Mouse (Mus musculus) cerebellum, adult 9-10 months (tissue): ENCODE measurements around the gene Chn2.

Experiments used
- DNase-seq: peaks from one replicate; pipeline ENCODE4 v3.0.0; 2022

The Chn2 gene

DNA sequence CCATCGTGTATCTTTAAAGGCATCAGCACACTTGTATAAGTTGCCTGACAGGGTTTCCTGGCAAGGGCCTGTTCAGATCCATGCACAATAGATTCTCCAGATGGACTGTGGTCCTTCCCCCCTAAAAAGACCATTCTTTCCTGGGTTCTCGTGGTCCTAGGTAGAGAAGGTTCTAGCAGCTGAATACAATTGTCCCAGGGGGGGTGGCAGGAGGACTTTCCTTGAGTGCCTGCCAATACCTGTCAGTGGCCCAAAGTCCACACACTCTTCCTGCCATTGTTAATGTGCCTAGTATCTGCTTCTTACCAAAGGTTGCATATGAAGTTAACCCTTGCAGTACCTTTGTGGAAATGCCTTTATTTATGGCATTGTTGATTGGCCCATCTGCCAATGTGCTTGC lies 257.9 kb downstream of the Chn2 start:
- no peak for DNase-seq

DNA sequence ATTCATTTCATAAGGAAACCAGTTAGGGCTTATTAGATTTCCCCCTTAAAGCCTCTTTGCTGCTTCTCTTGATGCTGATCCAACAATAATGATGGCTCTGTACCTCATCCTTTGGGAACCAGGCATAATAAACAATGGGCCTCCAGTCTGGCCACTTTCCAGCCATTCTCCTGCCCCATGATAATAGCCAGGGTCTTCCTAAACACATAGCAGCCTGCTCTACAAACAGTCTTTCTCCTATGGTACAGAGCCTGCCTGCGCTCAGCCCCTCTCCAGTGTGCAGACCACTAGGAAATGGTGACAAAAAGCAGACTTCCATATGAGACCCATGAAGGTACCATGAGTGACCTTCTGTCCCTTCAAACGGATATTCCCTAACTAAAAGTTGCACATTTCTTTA lies 260.1 kb downstream of the Chn2 start:
- no peak for DNase-seq

DNA sequence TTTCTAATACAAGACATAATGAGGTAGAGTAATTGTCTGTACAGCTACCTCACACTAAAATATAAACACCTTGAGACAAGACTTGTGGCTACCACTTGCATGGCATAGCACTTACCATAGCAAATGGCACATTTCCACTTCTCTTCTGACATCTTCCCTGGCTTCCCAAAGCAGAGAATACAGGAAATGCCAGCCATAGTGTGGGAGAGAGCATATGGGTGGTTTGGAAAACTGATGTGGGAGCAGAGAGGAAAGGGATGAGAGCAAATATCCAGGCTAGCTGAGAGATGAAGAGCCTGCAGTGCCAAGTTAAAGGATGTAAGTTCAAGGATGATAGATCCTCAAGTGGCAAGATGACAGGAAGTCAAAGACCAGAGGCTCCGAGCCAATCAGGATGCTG lies 266.4 kb downstream of the Chn2 start:
- no peak for DNase-seq

DNA sequence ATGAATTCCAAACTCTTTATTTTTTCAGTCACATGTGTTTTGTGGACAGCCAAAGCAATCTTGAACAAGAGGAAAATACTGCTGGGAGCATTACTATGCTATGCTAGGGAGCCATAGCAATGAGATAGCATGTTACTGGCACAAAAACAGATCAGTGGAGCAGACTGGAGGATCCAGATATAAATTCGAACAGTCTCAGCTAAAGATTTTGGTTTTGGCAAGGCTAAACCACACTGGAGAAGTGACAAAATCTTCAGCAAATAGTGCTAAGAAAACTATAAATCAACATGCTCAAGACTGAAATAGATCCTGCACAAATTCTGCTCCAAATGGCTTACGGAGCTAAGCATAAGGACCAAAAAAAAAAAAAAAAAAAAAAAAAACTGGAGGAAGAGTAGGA lies 273.7 kb downstream of the Chn2 start:
- no peak for DNase-seq

DNA sequence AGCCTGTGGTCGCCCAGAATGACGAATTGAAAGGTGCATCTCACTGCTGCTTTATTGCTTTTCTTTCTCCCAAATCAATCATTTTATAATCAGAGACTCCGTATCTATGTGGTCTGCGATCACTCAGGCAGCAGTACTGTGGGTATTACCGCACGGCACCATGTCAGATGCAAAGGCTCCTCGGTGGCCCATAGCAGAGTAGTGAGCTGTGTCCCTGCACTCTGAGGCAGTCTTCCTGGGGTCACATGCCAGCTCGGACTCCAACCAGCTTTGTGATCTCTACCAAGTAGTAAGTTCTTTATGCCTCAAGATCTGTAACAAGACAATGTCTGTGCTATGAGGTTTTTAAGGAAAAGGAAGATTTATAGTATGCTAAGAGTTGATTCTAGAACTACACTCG lies 279.3 kb downstream of the Chn2 start:
- DNase-seq: no peak

DNA sequence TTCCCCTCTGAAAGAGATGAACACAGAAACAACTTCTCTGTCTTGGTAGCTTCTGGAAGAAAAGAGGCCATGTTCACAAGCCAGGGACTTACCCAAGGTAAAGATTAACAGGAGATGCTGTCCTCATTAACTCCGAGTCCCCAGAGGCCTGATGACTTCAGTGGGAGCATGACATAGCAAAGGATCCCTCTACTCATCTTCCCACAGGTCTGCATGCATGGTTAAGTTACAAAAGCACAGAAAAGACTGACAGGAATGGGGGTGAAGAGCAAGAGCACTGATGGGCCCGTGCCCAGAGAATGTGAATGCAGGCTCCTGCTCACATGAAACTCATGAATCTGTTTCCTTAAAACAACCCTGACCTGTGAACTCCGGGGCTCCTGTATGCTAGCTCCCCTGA lies 279.8 kb downstream of the Chn2 start:
- DNase-seq: no peak

DNA sequence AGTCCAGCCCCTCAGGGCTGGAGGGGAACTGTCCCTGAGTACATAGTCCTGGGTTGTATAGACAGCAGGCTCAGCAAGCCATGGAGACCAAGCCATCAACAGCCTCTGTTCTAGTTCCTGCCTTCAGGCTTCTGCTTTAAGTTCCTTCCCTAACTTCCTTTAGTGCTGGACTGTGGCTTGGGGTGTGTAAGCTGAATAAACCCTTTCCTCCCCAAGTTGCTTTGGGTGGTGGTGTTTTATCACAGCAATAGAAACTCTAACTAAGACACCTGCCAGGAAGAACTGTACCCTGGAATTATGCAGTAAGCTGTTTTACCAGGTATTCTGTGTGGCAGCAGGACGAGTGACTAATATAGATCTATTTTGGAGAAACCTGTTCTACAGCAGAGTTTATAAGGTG lies 280.9 kb downstream of the Chn2 start:
- no peak for DNase-seq

DNA sequence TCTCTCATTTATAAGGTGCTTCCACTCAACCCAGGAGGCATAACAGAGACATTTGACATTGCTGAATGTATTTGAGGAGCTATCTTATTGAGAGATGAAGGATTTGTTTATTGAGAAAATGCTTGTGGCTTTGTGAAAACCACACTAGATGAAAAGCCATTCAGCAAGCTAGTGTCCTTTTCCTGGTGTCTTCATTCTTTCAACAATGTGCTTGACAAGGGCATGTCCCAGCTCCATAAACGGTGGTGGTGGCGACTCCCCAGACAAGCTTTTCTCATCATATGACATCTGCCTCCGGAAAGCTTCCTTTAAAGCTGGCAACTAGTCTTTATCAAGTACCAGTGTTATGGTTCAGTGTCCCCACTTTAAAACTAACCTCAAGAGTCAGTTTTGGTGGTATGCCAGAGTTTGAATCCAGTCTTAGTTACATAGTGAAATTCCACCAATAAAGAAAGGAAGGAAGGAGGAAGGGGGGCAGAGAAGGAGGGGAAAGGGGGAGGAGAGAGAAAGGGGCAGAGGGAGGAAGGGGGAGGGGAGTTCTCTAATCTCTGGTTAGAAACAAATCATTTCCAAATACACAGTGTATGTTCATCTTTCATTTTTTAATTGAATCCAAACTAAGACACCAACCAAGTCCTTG lies 286.0 kb downstream of the Chn2 start, which contains the start of gene Prr15:
Gene Prr15 (plus strand): TSS at position 590 of the 640 bp plus-strand sequence.
- DNase-seq: no peak

DNA sequence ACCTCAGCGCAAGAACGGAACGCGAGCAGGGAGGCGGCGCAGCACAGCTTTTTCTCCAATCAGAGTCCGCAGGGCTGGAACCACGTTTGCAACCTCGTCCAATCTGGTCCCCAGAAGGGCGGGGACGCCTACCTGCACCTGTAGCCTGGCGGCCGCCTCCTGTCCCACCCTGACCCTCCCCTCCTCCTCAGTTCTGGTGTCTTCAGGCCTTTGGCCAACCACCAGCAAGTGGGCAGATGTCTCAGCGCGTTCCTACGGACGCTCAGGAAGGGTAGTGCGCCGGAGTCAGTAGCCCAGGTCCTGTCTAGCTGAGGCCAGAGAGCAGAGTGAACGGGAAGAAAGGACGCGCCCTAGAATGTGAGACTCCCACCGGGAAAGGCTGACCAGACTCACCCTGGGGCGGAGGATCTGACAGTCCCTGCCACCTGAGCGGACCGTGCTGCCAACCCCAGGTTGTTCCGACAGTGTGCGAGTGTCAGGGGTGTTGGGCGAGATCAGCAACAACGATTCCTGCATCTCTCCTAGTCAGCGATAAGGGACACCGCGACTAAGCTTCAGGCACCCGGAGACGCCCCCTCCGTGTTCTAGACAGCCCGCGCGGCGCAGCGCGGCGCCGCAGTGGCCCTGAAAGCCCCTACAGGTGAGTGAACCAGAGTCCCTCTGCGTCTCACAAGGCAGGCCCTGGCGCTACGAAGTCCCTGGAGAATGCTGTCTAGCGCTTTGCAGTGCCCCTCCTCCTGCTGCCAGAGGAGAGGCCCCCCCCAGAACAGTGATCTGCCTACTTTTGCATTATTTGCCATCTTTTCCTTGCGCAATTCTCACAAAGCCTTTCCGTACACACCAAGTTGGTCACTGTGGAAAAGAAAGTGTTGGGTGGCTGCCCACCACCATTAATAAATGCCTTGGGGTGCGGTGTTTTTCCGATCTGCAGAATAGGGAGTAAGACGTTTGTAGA lies 287.6 kb downstream of the Chn2 start:
- DNase-seq: peak; percentile 58

DNA sequence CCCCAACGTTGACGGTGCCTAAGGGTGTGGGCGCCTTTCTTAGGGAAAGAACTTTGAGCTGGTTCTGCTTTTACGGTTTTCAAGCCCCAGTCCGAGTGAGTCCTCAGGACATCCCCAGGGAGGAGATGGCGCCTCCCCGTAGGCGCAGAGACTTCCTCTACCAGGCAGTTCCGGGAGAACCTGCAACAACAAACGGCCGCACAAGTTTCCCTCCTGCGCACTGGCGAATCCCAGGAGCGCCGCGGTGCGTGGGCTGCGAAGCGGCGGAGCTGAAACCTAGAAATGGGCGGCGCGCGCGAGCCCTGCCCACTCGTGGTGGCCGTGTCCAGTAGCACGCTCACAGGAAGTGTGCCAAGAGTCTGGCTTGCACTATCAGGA lies 288.3 kb downstream of the Chn2 start:
- peak; percentile 68 for DNase-seq

DNA sequence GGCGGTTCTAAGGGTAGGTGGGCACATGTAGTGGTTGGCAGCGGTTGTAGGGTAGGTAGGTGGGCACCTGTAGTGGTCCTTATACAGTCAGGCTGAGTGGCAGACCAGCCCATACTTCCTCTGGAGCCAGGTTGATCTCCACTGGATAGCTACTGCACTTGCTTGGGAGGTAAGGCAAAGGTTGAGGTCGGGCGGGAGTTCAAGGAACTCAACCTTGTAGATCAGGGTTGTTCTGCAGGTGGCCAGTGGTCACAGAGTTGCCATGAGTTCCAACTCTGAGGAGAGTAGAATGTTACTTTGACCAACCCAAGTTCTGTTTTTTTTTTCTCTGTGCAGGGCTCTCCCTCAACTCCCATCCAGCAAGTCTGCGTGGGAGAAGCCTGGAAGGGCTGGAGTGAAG lies 289.4 kb downstream of the Chn2 start:
- no peak for DNase-seq

DNA sequence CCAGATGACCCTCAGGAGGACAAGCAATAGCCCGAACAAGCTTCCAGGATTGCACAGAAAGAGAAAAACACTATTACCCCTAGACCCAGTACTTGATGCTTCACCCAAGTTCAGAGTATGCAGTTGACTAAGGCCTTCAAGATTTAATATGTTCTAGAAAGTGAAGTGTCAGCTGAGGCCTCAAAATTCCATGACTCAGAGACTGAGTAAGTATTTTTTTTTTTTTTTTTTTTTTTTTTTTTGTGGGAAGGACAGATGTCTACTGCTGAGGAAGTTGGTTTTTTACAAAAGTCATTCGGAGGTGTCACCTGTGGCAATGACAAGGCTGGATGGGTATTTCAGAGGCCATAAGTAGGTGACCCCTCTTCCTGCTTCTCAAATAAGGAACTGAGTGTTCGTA lies 290.2 kb downstream of the Chn2 start:
- DNase-seq: no peak

DNA sequence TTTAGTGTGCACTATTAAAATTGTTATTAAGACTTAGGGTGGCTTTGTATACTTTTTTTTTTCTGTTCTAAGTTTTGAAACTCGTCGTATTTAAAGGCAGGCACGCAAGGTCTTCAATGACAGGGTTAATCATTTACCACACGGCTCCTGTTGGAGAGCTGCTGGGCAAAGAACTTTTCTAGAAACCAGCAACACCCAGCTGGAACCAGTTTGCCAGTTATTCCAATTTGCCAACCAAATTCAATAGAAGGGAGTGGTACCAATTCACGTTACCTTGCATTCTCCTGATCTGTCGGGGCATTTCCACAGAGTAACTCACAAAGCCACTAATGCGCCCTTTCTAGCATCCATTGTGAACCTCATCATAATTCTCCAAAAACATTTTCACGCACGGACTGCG lies 290.8 kb downstream of the Chn2 start:
- no peak for DNase-seq

DNA sequence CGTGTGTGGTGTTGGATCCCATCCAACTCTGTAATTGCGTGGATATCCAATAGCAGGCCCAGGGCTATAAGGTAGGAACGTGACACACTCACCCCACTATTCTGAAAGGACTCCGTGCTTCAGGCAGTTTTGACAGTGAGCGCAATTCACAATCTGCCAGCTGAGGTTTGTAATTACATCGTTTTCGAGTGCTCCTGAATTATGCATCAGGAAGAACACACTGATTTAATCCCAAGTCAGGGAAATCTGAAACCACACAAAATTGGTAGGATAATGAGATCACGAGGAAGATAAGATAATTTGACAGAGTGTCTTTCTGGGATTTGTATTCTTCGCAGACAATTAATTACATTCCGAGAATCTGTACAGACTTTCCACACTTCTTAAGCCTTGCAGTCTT lies 292.4 kb downstream of the Chn2 start:
- no peak for DNase-seq

DNA sequence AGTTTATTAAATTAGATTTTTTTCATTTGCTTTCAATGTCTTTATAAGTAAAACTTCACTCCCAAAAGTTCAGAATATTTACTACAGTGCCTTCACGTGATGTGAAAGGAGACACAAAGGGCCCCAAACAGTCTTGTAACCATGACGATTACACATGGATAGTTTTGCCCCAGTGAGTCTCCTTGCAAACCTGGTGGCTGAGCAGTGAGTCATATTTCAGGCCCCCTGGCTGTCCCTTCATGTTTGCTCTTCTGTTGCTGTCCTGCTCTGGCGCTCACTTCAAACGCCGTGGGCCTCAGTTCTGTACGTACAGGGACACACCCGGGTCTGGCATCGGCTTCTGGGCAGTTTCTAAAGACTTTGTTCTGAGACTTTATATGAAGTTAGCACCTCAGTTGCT lies 292.8 kb downstream of the Chn2 start:
- DNase-seq: no peak

DNA sequence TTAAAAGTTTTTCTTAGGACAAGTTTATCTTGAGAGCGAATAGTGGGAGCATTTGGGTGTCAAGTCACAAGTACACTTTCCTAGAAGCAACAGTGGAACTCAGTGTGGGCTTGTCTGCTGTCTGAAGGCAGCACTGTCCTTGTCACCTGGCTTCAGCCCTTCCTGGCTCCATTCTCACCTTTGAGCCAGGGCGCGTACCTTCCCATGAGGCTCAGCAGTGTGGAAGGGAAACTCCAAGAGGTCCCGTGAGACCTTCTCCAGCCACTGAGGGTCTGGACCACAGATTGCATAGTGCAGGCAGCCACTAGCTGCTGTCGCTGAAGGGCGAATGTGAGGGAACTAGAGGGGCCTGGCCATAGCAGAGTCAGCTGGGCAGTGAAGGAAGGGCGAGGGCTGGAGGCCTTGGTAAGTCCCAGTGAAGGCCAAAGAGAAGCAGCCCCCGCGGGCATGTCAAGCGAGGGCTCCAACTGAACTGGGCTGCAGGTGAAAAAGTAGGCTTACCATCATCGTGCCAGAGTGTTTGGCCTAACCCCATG lies 293.8 kb downstream of the Chn2 start:
- no peak for DNase-seq

DNA sequence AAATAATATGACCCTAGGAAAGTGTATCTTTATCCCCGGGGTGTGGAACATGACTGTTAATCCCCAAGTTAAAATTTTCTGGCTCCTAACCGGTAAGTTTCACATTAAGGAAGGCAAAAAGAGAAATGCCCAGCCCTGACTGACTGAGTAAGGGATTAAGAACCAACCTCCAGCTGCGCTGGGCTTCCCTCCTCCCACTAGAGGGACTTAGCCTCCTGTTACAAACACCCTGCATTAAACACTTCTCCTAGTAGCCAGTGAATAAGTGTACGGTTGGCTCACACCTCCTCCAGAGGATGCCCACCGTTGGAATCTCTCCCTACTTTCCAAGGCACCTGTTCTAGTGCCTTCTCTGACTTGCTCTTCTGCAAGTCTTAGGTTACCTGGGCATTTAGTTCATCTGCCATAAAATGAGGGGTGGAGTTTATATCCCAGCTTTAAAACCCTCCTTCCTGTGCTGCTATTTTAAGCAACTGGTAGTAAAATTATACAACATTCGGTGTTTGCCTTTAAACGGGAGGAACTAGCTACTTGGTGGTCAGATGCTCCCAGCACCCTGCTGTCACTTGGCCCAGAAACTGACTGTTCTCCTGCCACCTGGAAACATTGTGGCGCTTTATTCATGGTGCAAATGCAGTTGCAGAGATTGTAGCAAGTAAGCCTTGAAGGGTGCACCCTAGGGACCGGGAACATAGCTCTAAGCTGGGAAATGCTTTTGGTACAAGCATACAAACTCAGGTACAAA lies 294.5 kb downstream of the Chn2 start:
- DNase-seq: peak; percentile 89

DNA sequence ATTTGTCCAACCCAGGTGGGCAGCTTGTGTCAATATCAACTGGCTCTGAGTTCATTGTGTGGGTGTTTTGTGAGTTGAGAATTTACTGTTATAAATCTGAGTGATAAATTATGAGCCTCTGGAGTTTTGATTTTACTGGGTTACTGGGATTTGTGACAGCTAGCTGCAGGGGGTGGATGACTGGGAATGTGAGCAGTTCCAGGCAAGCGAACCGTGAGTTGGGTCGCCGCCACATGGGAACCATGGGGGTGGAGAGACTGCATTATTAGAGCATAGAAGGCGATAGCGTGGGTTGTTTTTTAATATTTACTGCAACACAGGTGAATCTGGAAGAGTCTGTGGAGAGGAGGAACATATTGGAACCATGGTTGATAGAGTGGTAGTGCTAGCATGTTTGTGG lies 298.0 kb downstream of the Chn2 start:
- peak; percentile 80 for DNase-seq

DNA sequence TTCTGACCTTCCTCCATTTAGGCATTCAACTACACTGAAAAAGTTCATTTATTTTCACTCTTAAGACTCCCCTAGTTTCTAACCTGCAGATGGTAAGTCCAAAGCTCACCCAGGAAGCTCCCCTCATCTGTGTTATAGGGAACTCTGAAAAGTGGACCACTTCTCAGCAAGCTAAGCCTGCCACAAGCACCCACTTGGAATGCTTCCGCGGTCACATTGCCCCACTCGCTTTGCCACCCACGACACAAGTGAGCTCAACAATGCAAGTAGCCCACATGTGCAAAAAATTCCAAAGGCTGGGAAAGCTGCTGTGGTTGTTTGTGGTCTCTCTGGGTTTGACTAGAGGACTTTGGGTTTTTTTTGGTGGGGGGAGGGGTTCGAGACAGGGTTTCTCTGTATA lies 301.8 kb downstream of the Chn2 start:
- DNase-seq: no peak

DNA sequence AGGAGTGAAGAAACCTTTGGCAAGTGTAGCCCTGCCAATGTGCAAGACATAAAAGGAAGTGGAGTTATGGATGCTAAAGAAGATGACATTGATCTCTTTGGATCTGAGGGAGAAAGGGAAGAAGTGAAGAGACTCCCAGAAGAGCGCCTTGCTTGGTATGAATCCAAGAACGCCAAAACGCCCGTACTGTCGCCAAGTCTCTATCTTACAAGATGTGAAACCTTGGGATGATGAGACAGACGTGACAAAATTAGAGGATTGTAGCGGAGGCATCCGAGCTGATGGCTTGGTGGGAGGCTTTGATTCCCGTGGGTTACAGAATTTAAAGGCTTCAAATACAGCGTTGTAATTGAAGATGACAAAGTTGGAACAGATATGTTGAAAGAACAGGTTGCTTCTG lies 302.9 kb downstream of the Chn2 start:
- no peak for DNase-seq
